Mouse (Mus musculus): ENCODE data around the gene Dcxr. TPM values are rescaled to one million over a fixed set of nuclear protein-coding genes. Genes with fewer than 3 reads are reported as not detected.
A peak's percentile ranks its signal among the peaks of the same experiment; 100 is the strongest.
"Not testable (repeated sequence)": the region's sequence is repeated elsewhere in the genome, so short reads cannot be mapped to it uniquely, and the experiment has no call there.

Dcxr gene
- 5.8 and 7.0 TPM in 2 replicates for polyA plus RNA-seq (2015; fragmentation: Nextera tagmentation; extraction: Ambion mirVana)

- Histone ChIP-seq H3K27me3 (ENCODE audit: control insufficient read depth, insufficient read depth, low read depth, low read length) (no peaks in the 10 kb centered on the region; the same call in 1 of the 2 replicates), H3K4me1 (ENCODE audit: control insufficient read depth, insufficient read depth, low read length) (peaks cover 14% of the 10 kb centered on the region), H3K36me3 (ENCODE audit: control insufficient read depth, insufficient read depth, low read length) (no peaks in the 10 kb centered on the region), H3K9ac (ENCODE audit: low read depth, low read length) (peak within 1 kb of the TSS; percentile 64), H3K27ac (ENCODE audit: low read length) (no peak within 1 kb of the TSS), H3K4me3 (ENCODE audit: low read depth, low read length) (peak within 1 kb of the TSS; percentile 47), H3K4me2 (ENCODE audit: low read length) (peak within 1 kb of the TSS; percentile 83), H3K9me3 (replicated peaks; ENCODE audit: control insufficient read depth, low read length, poor library complexity, severe bottlenecking) (no peaks in the 10 kb centered on the region)
- ATAC-seq = peak; percentile 79
- WGBS = 0% methylated on average over 14 of the region's 14 CpGs
Measured at GRCm38 (mm10) chr11:120727169-120727527, at the start of gene Dcxr. TSS of gene Dcxr (minus strand) at chr11:120727281.

DNA sequence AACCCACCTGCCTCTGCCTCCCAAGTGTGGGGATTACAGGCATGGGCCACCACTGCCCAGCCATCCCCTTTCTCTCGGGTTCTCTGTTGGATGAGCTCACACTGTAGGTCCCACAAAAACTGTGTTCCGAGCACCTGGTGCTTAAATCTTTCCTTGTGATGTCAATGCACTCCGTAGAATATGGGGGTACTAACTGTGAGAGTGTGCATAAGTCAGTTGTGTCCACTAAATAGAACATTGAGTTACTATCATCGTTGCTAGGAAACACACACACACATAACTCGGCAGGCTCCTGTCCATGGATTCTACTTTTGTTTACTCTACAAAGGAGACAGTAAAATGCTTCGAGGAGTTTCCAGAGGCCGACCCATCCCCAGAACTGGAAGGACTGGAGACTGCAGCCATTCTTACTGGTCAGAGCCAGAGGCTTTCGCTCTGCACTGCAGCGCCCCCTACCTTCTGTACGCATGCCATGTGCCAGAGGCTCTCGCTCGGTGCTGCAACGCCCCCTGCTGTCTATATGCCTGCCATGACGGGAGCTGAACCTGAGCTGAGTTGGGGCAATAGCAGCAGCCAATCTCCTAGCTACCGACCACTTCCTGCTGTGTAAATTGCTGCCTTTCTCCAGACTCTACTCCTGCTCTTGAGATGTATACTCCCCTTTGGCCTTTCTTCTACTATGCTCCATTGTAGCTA, 48.8 kb upstream of the Dcxr start:
- no peak overlapping the region for H3K9ac ChIP-seq (ENCODE audit: low read depth, low read length)
- WGBS = 29% methylated on average over 15 of the region's 15 CpGs

DNA sequence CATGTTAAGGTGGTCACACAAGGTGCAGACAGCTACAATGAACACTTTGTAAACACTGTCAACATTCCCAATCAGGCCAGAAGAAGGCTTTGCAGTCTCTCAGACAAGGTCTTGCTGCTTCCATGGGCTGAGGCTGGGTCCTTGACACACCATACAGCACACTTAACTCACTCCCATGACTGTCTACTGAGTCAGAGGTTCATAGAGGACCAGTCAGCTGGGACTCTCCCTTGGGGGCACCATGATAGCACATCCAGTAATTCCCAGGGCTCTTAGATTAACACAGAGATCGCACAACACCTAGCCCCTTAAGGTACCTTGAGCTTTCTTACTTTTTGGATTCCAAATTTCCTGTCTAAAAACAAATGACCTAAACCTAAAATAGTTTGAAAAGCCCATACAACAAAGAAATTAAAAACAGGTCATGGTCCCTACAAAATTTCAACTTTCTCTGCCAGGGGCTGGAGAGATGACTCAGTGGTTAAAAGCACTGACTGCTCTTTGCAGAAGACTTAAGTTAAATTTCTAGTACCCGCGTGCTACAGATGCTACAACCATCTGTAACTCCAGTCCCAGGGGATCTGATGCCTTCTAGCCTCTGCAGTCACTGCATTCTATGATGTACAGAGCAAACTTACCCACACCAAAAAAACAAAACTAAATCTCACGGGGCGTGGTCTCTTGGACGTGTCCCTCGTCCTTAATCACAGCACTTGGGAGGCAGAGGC, 46.5 kb upstream of the Dcxr start:
- no peaks in the 10 kb centered on the region for H3K36me3 ChIP-seq (ENCODE audit: control insufficient read depth, insufficient read depth, low read length)
- ATAC-seq = no peak
- H3K9me3 ChIP-seq (replicated peaks; ENCODE audit: control insufficient read depth, low read length, poor library complexity, severe bottlenecking) = no peaks in the 10 kb centered on the region
- no peak overlapping the region for H3K4me2 ChIP-seq (ENCODE audit: low read length)
- no peaks in the 10 kb centered on the region; the same call in 1 of the 2 replicates for H3K4me1 ChIP-seq (ENCODE audit: control insufficient read depth, insufficient read depth, low read length)
- H3K27me3 ChIP-seq (ENCODE audit: control insufficient read depth, insufficient read depth, low read depth, low read length) = no peaks in the 10 kb centered on the region
- H3K4me3 ChIP-seq (ENCODE audit: low read depth, low read length) = no peak overlapping the region
- H3K9ac ChIP-seq (ENCODE audit: low read depth, low read length) = no peak overlapping the region; the same call in 1 of the 2 replicates
- WGBS = 87% methylated on average over 7 of the region's 7 CpGs
- H3K27ac ChIP-seq (ENCODE audit: low read length) = no peak overlapping the region

More for the DNA sequence above, 48.8 kb upstream of the Dcxr start:
- Histone ChIP-seq H3K27ac (ENCODE audit: low read length) (no peak overlapping the region), H3K27me3 (ENCODE audit: control insufficient read depth, insufficient read depth, low read depth, low read length) (no peaks in the 10 kb centered on the region), H3K4me2 (ENCODE audit: low read length) (no peak overlapping the region), H3K9me3 (replicated peaks; ENCODE audit: control insufficient read depth, low read length, poor library complexity, severe bottlenecking) (no peaks in the 10 kb centered on the region), H3K4me1 (ENCODE audit: control insufficient read depth, insufficient read depth, low read length) (no peaks in the 10 kb centered on the region; the same call in 1 of the 2 replicates), H3K4me3 (ENCODE audit: low read depth, low read length) (no peak overlapping the region), H3K36me3 (ENCODE audit: control insufficient read depth, insufficient read depth, low read length) (peaks cover 6% of the 10 kb centered on the region; the same call in 1 of the 2 replicates)
- peak; percentile 83 for ATAC-seq

- no peak for ATAC-seq
- H3K9ac ChIP-seq (ENCODE audit: low read depth, low read length) = no peak overlapping the region
- H3K27ac ChIP-seq (ENCODE audit: low read length) = no peak overlapping the region
- H3K9me3 ChIP-seq (replicated peaks; ENCODE audit: control insufficient read depth, low read length, poor library complexity, severe bottlenecking) = no peaks in the 10 kb centered on the region
- no peak overlapping the region for H3K4me2 ChIP-seq (ENCODE audit: low read length)
- WGBS = 81% methylated on average over 3 of the region's 3 CpGs
- H3K27me3 ChIP-seq (ENCODE audit: control insufficient read depth, insufficient read depth, low read depth, low read length) = no peaks in the 10 kb centered on the region
- no peaks in the 10 kb centered on the region for H3K36me3 ChIP-seq (ENCODE audit: control insufficient read depth, insufficient read depth, low read length)
- no peak overlapping the region for H3K4me3 ChIP-seq (ENCODE audit: low read depth, low read length)
- no peaks in the 10 kb centered on the region; the same call in 1 of the 2 replicates for H3K4me1 ChIP-seq (ENCODE audit: control insufficient read depth, insufficient read depth, low read length)
Measured at GRCm38 (mm10) chr11:120772749-120773148, 45.7 kb upstream of the Dcxr start.

DNA sequence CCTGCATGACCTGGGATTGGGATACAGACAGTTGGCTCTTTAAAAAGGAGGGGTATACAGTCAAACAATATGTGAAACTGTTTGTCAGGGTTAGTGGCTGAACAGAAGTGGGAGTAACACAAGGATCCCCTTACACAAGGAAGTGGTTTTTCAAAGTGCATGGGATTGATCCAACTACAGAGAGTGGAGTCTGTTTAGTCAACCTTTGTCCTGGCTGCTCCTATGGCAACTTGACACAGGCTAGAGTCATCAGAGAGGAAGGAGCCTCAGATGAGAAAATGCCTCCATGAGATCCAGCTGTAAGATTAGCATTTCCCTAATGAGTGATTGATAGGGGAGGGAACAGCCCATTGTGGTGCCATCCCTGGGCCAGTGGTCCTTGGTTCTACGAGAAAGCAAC, 41.1 kb upstream of the Dcxr start:
- H3K4me3 ChIP-seq (ENCODE audit: low read depth, low read length) = no peak overlapping the region
- ATAC-seq = no peak
- 37% methylated on average over 1 of the region's 1 CpGs for WGBS
- H3K36me3 ChIP-seq (ENCODE audit: control insufficient read depth, insufficient read depth, low read length) = no peaks in the 10 kb centered on the region
- no peaks in the 10 kb centered on the region for H3K9me3 ChIP-seq (replicated peaks; ENCODE audit: control insufficient read depth, low read length, poor library complexity, severe bottlenecking)
- H3K4me2 ChIP-seq (ENCODE audit: low read length) = no peak overlapping the region
- no peak overlapping the region for H3K27ac ChIP-seq (ENCODE audit: low read length)
- no peaks in the 10 kb centered on the region for H3K27me3 ChIP-seq (ENCODE audit: control insufficient read depth, insufficient read depth, low read depth, low read length)
- no peaks in the 10 kb centered on the region for H3K4me1 ChIP-seq (ENCODE audit: control insufficient read depth, insufficient read depth, low read length)
- H3K9ac ChIP-seq (ENCODE audit: low read depth, low read length) = no peak overlapping the region

GRCm38 (mm10) chr11:120767023-120767422, 39.9 kb upstream of the Dcxr start:
- 78% methylated on average over 3 of the region's 7 CpGs for WGBS
- not testable (repeated sequence) for H3K27me3 ChIP-seq (ENCODE audit: control insufficient read depth, insufficient read depth, low read depth, low read length); H3K4me3 ChIP-seq (ENCODE audit: low read depth, low read length); H3K9ac ChIP-seq (ENCODE audit: low read depth, low read length); H3K4me1 ChIP-seq (ENCODE audit: control insufficient read depth, insufficient read depth, low read length); ATAC-seq; H3K9me3 ChIP-seq (replicated peaks; ENCODE audit: control insufficient read depth, low read length, poor library complexity, severe bottlenecking); H3K4me2 ChIP-seq (ENCODE audit: low read length); H3K27ac ChIP-seq (ENCODE audit: low read length); H3K36me3 ChIP-seq (ENCODE audit: control insufficient read depth, insufficient read depth, low read length)

- ATAC-seq = 0 out of 2 replicates have a peak, but pooled peaks have one; percentile 42
Measured at GRCm38 (mm10) chr11:120763121-120763999, 36.3 kb upstream of the Dcxr start.

GRCm38 (mm10) chr11:120762672-120763041, 35.6 kb upstream of the Dcxr start, which contains the start of gene Hmga1b:
TSS of gene Hmga1b (plus strand) at chr11:120762794.
- not testable (repeated sequence) for H3K36me3 ChIP-seq (ENCODE audit: control insufficient read depth, insufficient read depth, low read length); H3K4me2 ChIP-seq (ENCODE audit: low read length); H3K9me3 ChIP-seq (replicated peaks; ENCODE audit: control insufficient read depth, low read length, poor library complexity, severe bottlenecking); ATAC-seq; H3K4me3 ChIP-seq (ENCODE audit: low read depth, low read length); H3K4me1 ChIP-seq (ENCODE audit: control insufficient read depth, insufficient read depth, low read length); H3K27ac ChIP-seq (ENCODE audit: low read length); H3K27me3 ChIP-seq (ENCODE audit: control insufficient read depth, insufficient read depth, low read depth, low read length); H3K9ac ChIP-seq (ENCODE audit: low read depth, low read length)
- WGBS = 30% methylated on average over 11 of the region's 14 CpGs

More at GRCm38 (mm10) chr11:120763121-120763999, 36.3 kb upstream of the Dcxr start:
- H3K9me3 ChIP-seq (replicated peaks; ENCODE audit: control insufficient read depth, low read length, poor library complexity, severe bottlenecking); H3K27me3 ChIP-seq (ENCODE audit: control insufficient read depth, insufficient read depth, low read depth, low read length); H3K4me2 ChIP-seq (ENCODE audit: low read length); H3K27ac ChIP-seq (ENCODE audit: low read length); H3K9ac ChIP-seq (ENCODE audit: low read depth, low read length); H3K4me1 ChIP-seq (ENCODE audit: control insufficient read depth, insufficient read depth, low read length); H3K4me3 ChIP-seq (ENCODE audit: low read depth, low read length); H3K36me3 ChIP-seq (ENCODE audit: control insufficient read depth, insufficient read depth, low read length): not testable (repeated sequence)
- WGBS = 17% methylated on average over 1 of the region's 23 CpGs
